Mouse (Mus musculus) hindbrain, embryonic 15.5 days (tissue): ENCODE data around the gene Fnip2. TPM values are rescaled to one million over a fixed set of nuclear protein-coding genes. Genes with fewer than 3 reads are reported as not detected.
"Not testable (repeated sequence)": the region's sequence is repeated elsewhere in the genome, so short reads cannot be mapped to it uniquely, and the experiment has no call there.

Experiments used
- ATAC-seq: fragments of 200-750 bp; cut with Nextera tagmentation; 2 replicates; pipeline ENCODE4 v1.8.0; 2017; ENCODE audit warnings: low read depth, moderate number of reproducible peaks, moderate TSS enrichment; ENCODE audit not compliant: low FRiP score
- H3K27ac ChIP-seq: fragments of 300-500 bp; sonication (generic); replicated peaks from 2 replicates; pipeline ENCODE4 v1.5.1; 2015; ENCODE audit warnings: mild to moderate bottlenecking, inconsistent platforms
- H3K27me3 ChIP-seq: fragments of 300-500 bp; sonication (generic); 2 replicates; pipeline ENCODE4 v1.6.1; 2015; ENCODE audit warnings: control low read depth, inconsistent platforms
- H3K36me3 ChIP-seq: fragments of 300-500 bp; sonication (generic); 2 replicates; pipeline ENCODE4 v1.6.1; 2015; ENCODE audit warnings: control low read depth, inconsistent platforms
- H3K4me1 ChIP-seq: fragments of 300-500 bp; sonication (generic); replicated peaks from 2 replicates; pipeline ENCODE4 v1.6.1; 2015; ENCODE audit warnings: control low read depth, inconsistent platforms
- H3K4me2 ChIP-seq: fragments of 300-500 bp; sonication (generic); 2 replicates; pipeline ENCODE4 v1.6.1; 2015; ENCODE audit warnings: moderate library complexity, mild to moderate bottlenecking, inconsistent platforms
- H3K4me3 ChIP-seq: fragments of 300-500 bp; sonication (generic); 2 replicates; pipeline ENCODE4 v1.5.1; 2015; ENCODE audit warnings: mild to moderate bottlenecking, inconsistent platforms
- H3K9ac ChIP-seq: fragments of 300-500 bp; sonication (generic); 2 replicates; pipeline ENCODE4 v1.6.1; 2015; ENCODE audit warnings: inconsistent platforms
- H3K9me3 ChIP-seq: fragments of 300-500 bp; sonication (generic); 2 replicates; pipeline ENCODE4 v1.6.1; 2016; ENCODE audit warnings: control low read depth, inconsistent platforms
- WGBS: fragments of 180-500 bp; shearing (Covaris S2); methylation state at CpG from one replicate; pipeline ENCODE4 v1.1.7; 2015; 5-methylcytosine and 5-hydroxymethylcytosine counted together
- polyA plus RNA-seq: library from polyadenylated mRNA; unstranded; fragments of >200 nt; fragmentation: Nextera tagmentation; extraction: Ambion mirVana; gene quantifications from 2 replicates; pipeline ENCODE4 v1.2.1, GENCODE M21; 2015

The Fnip2 gene
- polyA plus RNA-seq, 1 experiment from 2014 or later = 7.8 TPM

DNA sequence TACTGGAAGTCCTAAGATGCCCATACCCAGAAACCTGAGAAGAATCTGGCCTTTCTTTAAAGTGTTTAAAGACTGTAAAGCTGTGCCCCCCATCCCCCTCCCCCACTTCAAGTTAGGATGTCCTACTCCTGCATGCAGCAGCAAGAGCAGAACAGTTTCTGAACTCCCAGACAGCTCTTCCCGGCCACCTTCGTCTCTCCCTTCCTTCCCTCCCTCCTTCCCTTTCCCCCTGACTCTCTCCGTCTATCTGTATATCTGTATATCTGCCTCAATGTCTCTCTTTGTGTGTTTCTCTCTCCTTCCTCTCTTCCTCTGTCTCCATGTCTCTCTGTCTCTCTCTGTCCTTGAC, 8.8 kb upstream of the Fnip2 start:
- Histone ChIP-seq H3K4me2 (peak overlapping the region; percentile 19; the same call in 1 of the 2 replicates), H3K4me3 (no peak overlapping the region), H3K9ac (no peak overlapping the region), H3K4me1 (peaks cover 9% of the 10 kb centered on the region; the same call in 1 of the 2 replicates), H3K9me3 (no peaks in the 10 kb centered on the region), H3K36me3 (no peaks in the 10 kb centered on the region), H3K27ac (no peak overlapping the region), H3K27me3 (no peaks in the 10 kb centered on the region)
- 0 out of 2 replicates have a peak, but pooled peaks have one; percentile 6 for ATAC-seq
- 14% methylated on average over 3 of the region's 3 CpGs for WGBS

- no peaks in the 10 kb centered on the region for H3K36me3 ChIP-seq
- ATAC-seq = peak; percentile 65
- H3K9me3 ChIP-seq = no peaks in the 10 kb centered on the region
- no peak overlapping the region for H3K4me3 ChIP-seq
- H3K4me2 ChIP-seq = peak overlapping the region; percentile 19; the same call in 1 of the 2 replicates
- H3K27ac ChIP-seq = peak overlapping the region; percentile 62
- H3K27me3 ChIP-seq = no peaks in the 10 kb centered on the region
- WGBS = 30% methylated on average over 10 of the region's 10 CpGs
- no peak overlapping the region for H3K9ac ChIP-seq
- peaks cover 9% of the 10 kb centered on the region; the same call in 1 of the 2 replicates for H3K4me1 ChIP-seq
Observed at GRCm38 (mm10) chr3:79575576-79576467, 8.2 kb upstream of the Fnip2 start.

DNA sequence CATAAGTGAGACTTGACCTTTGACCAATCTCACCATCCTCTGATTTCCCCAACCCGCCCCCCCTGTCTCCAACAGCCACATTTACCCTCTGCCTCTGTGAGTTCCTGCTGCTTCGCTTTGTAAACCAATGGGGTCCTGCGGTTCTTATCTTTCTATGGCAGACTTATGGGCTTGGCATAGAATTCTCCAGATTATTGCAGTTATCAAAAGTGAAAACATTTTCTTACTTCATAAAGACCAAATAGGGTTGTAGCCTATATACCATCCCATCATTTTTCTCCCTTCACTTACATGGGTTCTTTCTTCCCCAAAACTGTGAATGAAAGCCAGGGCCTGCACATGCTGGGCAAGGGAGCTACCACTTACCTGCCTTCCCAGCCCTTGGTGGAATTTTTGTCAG, 6.7 kb upstream of the Fnip2 start:
- H3K4me3 ChIP-seq = no peak overlapping the region
- H3K9me3 ChIP-seq = no peaks in the 10 kb centered on the region
- no peak for ATAC-seq
- H3K27ac ChIP-seq = no peak overlapping the region
- no peaks in the 10 kb centered on the region for H3K27me3 ChIP-seq
- H3K4me1 ChIP-seq = peaks cover 9% of the 10 kb centered on the region; the same call in 1 of the 2 replicates
- no peak overlapping the region for H3K9ac ChIP-seq
- 77% methylated on average over 3 of the region's 3 CpGs for WGBS
- H3K4me2 ChIP-seq = no peak overlapping the region
- H3K36me3 ChIP-seq = no peaks in the 10 kb centered on the region

DNA sequence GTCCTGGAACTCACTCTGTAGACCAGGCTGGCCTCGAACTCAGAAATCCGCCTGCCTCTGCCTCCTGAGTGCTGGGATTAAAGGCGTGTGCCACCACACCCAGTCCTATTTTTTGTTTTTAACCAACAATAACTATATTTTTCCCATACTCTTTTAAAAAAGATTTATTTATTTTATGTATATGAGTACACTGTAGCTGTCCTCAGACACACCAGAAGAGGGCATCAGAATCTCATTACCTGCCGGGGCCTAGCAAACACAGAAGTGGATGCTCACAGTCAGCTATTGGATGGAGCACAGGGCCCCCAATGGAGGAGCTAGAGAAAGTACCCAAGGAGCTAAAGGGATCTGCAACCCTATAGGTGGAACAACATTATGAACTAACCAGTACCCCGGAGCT, 5.8 kb upstream of the Fnip2 start:
- not testable (repeated sequence) for H3K9me3 ChIP-seq, ATAC-seq, H3K27me3 ChIP-seq, H3K4me2 ChIP-seq, H3K27ac ChIP-seq, H3K4me3 ChIP-seq, H3K9ac ChIP-seq, H3K36me3 ChIP-seq
- H3K4me1 ChIP-seq = peaks cover 13% of the 10 kb centered on the region
- WGBS = 93% methylated on average over 5 of the region's 5 CpGs

DNA sequence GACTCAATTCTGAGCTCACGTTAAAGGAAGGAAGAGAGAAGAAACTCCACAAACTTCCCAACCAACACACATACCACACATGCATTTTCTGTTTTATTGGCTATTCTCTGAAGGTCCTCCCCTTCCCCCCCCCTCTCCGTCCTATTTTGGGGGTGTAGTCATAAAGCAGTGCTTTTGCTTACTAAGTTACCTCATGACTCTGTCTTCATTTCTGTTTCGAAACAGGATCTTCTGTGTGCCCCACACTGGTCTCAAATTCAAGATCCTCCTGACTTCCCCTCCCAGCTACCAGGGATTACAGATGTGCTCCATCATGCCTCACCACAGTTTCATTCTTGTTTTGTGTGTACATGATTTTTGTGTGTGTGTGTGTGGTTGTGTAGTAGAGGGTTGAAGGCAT, 4.8 kb upstream of the Fnip2 start:
- ATAC-seq = no peak
- H3K4me3 ChIP-seq = no peak overlapping the region
- H3K4me2 ChIP-seq = no peak overlapping the region
- no peaks in the 10 kb centered on the region for H3K36me3 ChIP-seq
- no peaks in the 10 kb centered on the region for H3K27me3 ChIP-seq
- H3K9ac ChIP-seq = no peak overlapping the region
- peaks cover 16% of the 10 kb centered on the region for H3K4me1 ChIP-seq
- no peaks in the 10 kb centered on the region for H3K9me3 ChIP-seq
- no peak overlapping the region for H3K27ac ChIP-seq
- WGBS = 71% methylated on average over 3 of the region's 3 CpGs

DNA sequence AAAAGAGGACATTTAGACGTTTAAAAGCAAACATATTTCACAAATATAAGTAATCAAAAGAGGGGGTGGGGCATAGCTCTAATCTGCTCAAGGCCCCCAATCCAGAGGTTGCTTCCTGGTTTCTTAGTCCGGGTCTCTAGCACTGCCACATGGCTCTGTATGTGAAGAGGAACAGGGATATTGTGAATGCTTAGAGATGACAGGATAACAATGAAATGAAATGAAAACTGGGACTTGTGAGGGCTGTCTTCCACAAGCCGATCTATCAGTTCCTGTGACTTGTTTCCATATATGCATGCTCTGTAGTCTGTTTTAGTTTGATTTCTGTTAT, 1.7 kb upstream of the Fnip2 start:
- H3K4me1 ChIP-seq = peaks cover 27% of the 10 kb centered on the region
- H3K27me3 ChIP-seq = no peaks in the 10 kb centered on the region
- no peak overlapping the region for H3K27ac ChIP-seq
- H3K4me3 ChIP-seq = no peak overlapping the region
- H3K9ac ChIP-seq = no peak overlapping the region
- ATAC-seq = no peak
- no peaks in the 10 kb centered on the region for H3K36me3 ChIP-seq
- 85% methylated on average over 3 of the region's 3 CpGs for WGBS
- H3K4me2 ChIP-seq = no peak overlapping the region
- H3K9me3 ChIP-seq = no peaks in the 10 kb centered on the region

GRCm38 (mm10) chr3:79568629-79569350, 1.2 kb upstream of the Fnip2 start:
- H3K27ac ChIP-seq = peak overlapping the region; percentile 80
- H3K4me3 ChIP-seq = peak overlapping the region; percentile 89
- no peaks in the 10 kb centered on the region for H3K27me3 ChIP-seq
- H3K36me3 ChIP-seq = no peaks in the 10 kb centered on the region
- 81% methylated on average over 16 of the region's 16 CpGs for WGBS
- no peak for ATAC-seq
- H3K4me2 ChIP-seq = peak overlapping the region; percentile 80
- no peak overlapping the region for H3K9ac ChIP-seq
- H3K9me3 ChIP-seq = no peaks in the 10 kb centered on the region
- H3K4me1 ChIP-seq = peaks cover 28% of the 10 kb centered on the region

DNA sequence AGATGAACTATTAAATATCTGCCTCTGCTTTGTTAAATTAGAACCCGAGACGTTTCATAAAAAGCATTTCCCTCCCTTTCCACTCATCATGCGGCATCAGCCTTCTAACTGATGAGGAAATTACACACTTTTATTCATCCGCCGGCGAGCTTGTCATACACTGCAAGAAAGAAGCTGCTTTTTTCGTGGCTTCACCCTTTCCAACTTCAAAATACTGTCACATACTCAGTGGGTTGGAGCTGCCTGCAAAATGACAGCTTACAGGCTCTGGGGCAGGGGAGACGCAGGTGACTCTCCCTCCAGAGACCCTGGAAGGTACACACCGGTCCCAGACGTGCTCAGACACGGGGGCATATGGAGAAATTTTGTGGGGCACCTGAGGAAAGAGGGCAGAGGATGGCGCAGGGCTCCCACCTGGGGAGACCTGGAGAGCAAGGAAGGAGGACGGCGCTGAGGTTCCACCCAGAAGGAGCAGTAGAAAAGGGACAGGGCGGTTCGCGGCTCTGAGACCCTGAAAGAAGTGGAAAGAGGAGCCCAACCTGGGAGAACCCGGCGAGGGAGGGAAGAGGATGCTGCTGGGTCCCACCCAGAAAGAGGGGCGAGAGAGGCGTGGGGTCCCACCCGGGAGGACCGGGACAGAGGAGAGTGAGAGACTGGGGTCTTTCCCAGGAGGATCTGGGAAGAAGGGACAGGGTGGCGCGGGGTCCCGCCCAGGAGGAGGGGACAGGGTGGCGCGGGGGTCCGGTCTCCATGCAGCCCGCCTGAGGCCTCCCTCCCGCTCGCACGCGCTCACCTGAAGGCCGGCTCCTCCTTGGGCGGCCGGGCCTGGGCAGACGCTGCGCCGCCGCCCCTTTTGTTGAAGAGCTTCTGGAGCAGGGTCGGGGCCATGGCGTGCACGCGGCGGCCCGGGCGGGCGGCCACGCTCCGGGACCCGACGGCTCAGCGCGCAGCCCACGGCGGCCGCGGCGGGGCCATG, 592 bp downstream of the Fnip2 start:
- peak overlapping the region; percentile 80 for H3K4me2 ChIP-seq
- ATAC-seq = no peak
- peaks cover 39% of the 10 kb centered on the region for H3K4me1 ChIP-seq
- no peaks in the 10 kb centered on the region for H3K36me3 ChIP-seq
- H3K4me3 ChIP-seq = peak overlapping the region; percentile 89
- 2% methylated on average over 56 of the region's 60 CpGs for WGBS
- H3K27ac ChIP-seq = peak overlapping the region; percentile 80
- peak overlapping the region; percentile 76 for H3K9ac ChIP-seq
- H3K9me3 ChIP-seq = no peaks in the 10 kb centered on the region
- H3K27me3 ChIP-seq = no peaks in the 10 kb centered on the region

DNA sequence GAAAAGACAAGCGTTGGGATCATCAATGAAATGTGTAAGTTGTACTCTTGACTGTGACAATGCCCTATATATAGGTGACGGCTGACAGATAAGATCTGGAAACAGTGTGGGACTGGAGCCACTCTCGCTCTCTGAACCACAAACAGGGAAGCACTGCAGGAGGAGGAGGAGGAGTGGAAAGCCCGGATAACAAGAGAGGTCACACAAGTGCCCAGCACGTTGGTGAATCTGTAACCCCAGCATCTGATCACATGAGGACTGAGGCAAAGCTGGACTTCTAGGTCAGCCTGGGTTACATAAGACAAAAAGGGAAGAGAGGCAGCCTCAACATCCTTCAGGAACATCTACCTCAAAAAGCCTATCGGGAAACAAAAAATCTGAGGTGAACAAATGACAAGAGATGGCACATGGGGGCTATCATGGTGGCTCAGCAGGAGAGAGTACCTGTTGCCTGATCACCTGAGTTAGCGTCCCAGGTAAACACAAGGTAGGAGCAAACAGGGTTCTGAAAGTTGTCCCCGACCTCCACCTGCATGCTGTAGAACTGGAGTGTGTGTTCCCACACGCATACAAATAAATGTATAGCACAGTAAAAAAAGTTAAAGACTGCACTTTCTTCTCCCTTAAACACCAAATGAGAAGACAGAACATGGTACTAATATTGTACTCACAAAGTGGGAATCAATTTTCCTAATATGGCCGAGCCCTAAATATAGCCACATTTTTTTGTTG, 2.6 kb downstream of the Fnip2 start:
- no peak overlapping the region for H3K9ac ChIP-seq
- no peaks in the 10 kb centered on the region for H3K36me3 ChIP-seq
- no peaks in the 10 kb centered on the region for H3K27me3 ChIP-seq
- H3K9me3 ChIP-seq = no peaks in the 10 kb centered on the region
- peaks cover 42% of the 10 kb centered on the region for H3K4me1 ChIP-seq
- no peak overlapping the region for H3K4me2 ChIP-seq
- no peak overlapping the region for H3K27ac ChIP-seq
- 82% methylated on average over 10 of the region's 10 CpGs for WGBS
- H3K4me3 ChIP-seq = no peak overlapping the region
- ATAC-seq = no peak

GRCm38 (mm10) chr3:79563511-79563910, 4.1 kb downstream of the Fnip2 start:
- Histone ChIP-seq H3K4me3 (no peak overlapping the region), H3K4me1 (peaks cover 39% of the 10 kb centered on the region), H3K4me2 (no peak overlapping the region), H3K9me3 (no peaks in the 10 kb centered on the region), H3K36me3 (no peaks in the 10 kb centered on the region), H3K27ac (no peak overlapping the region), H3K9ac (no peak overlapping the region), H3K27me3 (no peaks in the 10 kb centered on the region)
- WGBS = 75% methylated on average over 2 of the region's 2 CpGs
- ATAC-seq = no peak
